Mouse (Mus musculus) brown adipose tissue, adult 24 weeks (tissue): ENCODE data around the gene Pmpcb. TPM values are rescaled to one million over a fixed set of nuclear protein-coding genes. Genes with fewer than 3 reads are reported as not detected.

Source experiments
- H3K27ac ChIP-seq: fragments of 200-500 bp; replicated peaks from 2 replicates; pipeline ENCODE4 v1.5.1; 2012; ENCODE audit warnings: low read depth, mild to moderate bottlenecking, low read length
- H3K4me1 ChIP-seq: fragments of 200-500 bp; 2 replicates; pipeline ENCODE4 v1.6.1; 2012; ENCODE audit warnings: low read length, mixed read lengths; ENCODE audit not compliant: control insufficient read depth, insufficient read depth, insufficient read length
- H3K4me3 ChIP-seq: fragments of 200-500 bp; 2 replicates; pipeline ENCODE4 v1.5.1; 2012; ENCODE audit warnings: low read depth, mild to moderate bottlenecking, low read length, moderate library complexity; ENCODE audit not compliant: insufficient read depth
- polyA plus RNA-seq: library from polyadenylated mRNA; stranded (reverse); fragments of >200 nt; gene quantifications from 2 replicates; pipeline ENCODE4 v1.2.4, GENCODE M21; 2012; ENCODE audit not compliant: missing spikeins, insufficient read depth, insufficient read length

Gene Pmpcb
- polyA plus RNA-seq, 1 experiment = 475 TPM

GRCm38 (mm10) chr5:21714447-21714846 lies 22.5 kb upstream of the Pmpcb start:
- H3K4me3 ChIP-seq = no peak overlapping the region
- H3K4me1 ChIP-seq = no peaks in the 10 kb centered on the region
- no peak overlapping the region for H3K27ac ChIP-seq

GRCm38 (mm10) chr5:21717165-21717715 lies 19.7 kb upstream of the Pmpcb start:
- Histone ChIP-seq H3K4me1 (peaks cover under 1% of the 10 kb centered on the region; the same call in 1 of the 2 replicates), H3K27ac (no peak overlapping the region), H3K4me3 (no peak overlapping the region)

- H3K27ac ChIP-seq = no peak overlapping the region
- no peak overlapping the region for H3K4me3 ChIP-seq
- H3K4me1 ChIP-seq = peaks cover 5% of the 10 kb centered on the region; the same call in 1 of the 2 replicates
Measured at GRCm38 (mm10) chr5:21718546-21718945, 18.4 kb upstream of the Pmpcb start.

GRCm38 (mm10) chr5:21719209-21719608 lies 17.7 kb upstream of the Pmpcb start:
- Histone ChIP-seq H3K4me3 (no peak overlapping the region), H3K27ac (no peak overlapping the region), H3K4me1 (peaks cover 7% of the 10 kb centered on the region)

- no peak overlapping the region for H3K27ac ChIP-seq
- no peak overlapping the region for H3K4me3 ChIP-seq
- H3K4me1 ChIP-seq = peaks cover 7% of the 10 kb centered on the region
Measured at GRCm38 (mm10) chr5:21724427-21724826, 12.5 kb upstream of the Pmpcb start.

GRCm38 (mm10) chr5:21724872-21725271 lies 12.1 kb upstream of the Pmpcb start:
- Histone ChIP-seq H3K4me3 (no peak overlapping the region), H3K27ac (no peak overlapping the region), H3K4me1 (peaks cover 7% of the 10 kb centered on the region)

GRCm38 (mm10) chr5:21729107-21729506 lies 7.8 kb upstream of the Pmpcb start:
- Histone ChIP-seq H3K4me3 (no peak overlapping the region), H3K4me1 (0 out of 2 replicates have a peak, but pooled peaks cover 2% of the 10 kb centered on the region), H3K27ac (no peak overlapping the region)

GRCm38 (mm10) chr5:21732177-21732911 lies 4.6 kb upstream of the Pmpcb start:
- 0 out of 2 replicates have a peak, but pooled peaks cover 2% of the 10 kb centered on the region for H3K4me1 ChIP-seq
- H3K4me3 ChIP-seq = no peak overlapping the region
- no peak overlapping the region for H3K27ac ChIP-seq

GRCm38 (mm10) chr5:21732930-21733329 lies 4.0 kb upstream of the Pmpcb start:
- Histone ChIP-seq H3K4me3 (no peak overlapping the region), H3K4me1 (peaks cover 6% of the 10 kb centered on the region; the same call in 1 of the 2 replicates), H3K27ac (no peak overlapping the region)

GRCm38 (mm10) chr5:21735100-21735499 lies 1.8 kb upstream of the Pmpcb start:
- H3K4me3 ChIP-seq = peak overlapping the region; percentile 56
- H3K27ac ChIP-seq = no peak overlapping the region
- peaks cover 10% of the 10 kb centered on the region; the same call in 1 of the 2 replicates for H3K4me1 ChIP-seq

- Histone ChIP-seq H3K27ac (no peak overlapping the region), H3K4me1 (peaks cover 10% of the 10 kb centered on the region; the same call in 1 of the 2 replicates), H3K4me3 (peak overlapping the region; percentile 56)
Measured at GRCm38 (mm10) chr5:21735584-21735983, 1.4 kb upstream of the Pmpcb start.

- no peak overlapping the region for H3K4me3 ChIP-seq
Measured at GRCm38 (mm10) chr5:21736046-21736445, 895 bp upstream of the Pmpcb start.

GRCm38 (mm10) chr5:21737620-21738019 lies 679 bp downstream of the Pmpcb start:
- Histone ChIP-seq H3K27ac (no peak overlapping the region), H3K4me1 (peaks cover 10% of the 10 kb centered on the region; the same call in 1 of the 2 replicates)

More at GRCm38 (mm10) chr5:21736046-21736445, 895 bp upstream of the Pmpcb start:
- Histone ChIP-seq H3K4me1 (peaks cover 10% of the 10 kb centered on the region; the same call in 1 of the 2 replicates), H3K27ac (no peak overlapping the region)

GRCm38 (mm10) chr5:21739120-21739519 lies 2.2 kb downstream of the Pmpcb start:
- Histone ChIP-seq H3K27ac (no peak overlapping the region), H3K4me3 (no peak overlapping the region), H3K4me1 (peaks cover 8% of the 10 kb centered on the region; the same call in 1 of the 2 replicates)

More at GRCm38 (mm10) chr5:21737620-21738019, 679 bp downstream of the Pmpcb start:
- H3K4me3 ChIP-seq = peak overlapping the region; percentile 90

GRCm38 (mm10) chr5:21739881-21740280 lies 2.9 kb downstream of the Pmpcb start:
- no peak overlapping the region for H3K4me3 ChIP-seq
- H3K4me1 ChIP-seq = peaks cover 8% of the 10 kb centered on the region; the same call in 1 of the 2 replicates
- no peak overlapping the region for H3K27ac ChIP-seq
